Mouse (Mus musculus): ENCODE data around the gene Dgkd.

Dgkd gene

DNA sequence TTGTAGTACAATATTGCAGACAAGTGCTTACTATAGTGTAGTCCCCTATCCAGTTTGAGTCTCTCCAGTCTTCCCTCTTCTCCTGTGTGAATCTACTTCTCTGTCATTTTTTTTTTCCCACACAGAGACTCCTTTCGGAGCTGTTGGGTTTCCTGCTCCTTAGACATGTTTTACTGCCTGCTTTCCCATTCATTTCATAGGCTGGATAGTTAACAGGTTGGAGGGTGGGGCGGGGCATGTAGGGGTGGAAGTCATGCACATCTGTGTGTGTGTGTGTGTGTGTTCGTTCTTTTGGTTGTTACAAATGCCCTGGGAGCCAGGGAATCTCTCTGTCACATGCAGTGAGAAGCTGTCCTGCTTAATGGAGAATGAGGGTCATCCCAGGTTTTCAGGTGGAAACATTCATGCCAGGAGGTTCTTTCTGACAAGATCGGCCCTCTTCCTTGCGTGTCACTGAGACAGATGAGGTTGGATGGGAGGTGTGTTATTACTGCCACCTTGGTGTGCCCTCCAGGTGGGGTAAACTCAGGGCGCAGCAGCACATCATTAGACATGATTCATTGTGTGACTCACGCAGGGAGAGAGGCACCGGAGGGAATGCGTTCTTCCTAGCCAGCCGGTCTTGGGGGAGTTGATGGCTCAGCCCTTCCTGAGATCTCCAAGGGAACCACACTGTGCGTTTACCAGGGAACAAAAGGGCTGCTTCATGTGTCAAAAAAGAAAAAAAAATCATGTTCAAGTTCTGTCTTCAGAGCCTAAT, 4.7 kb upstream of the Dgkd start:
- no peak for DNase-seq (ENCODE audit: low read depth)

DNA sequence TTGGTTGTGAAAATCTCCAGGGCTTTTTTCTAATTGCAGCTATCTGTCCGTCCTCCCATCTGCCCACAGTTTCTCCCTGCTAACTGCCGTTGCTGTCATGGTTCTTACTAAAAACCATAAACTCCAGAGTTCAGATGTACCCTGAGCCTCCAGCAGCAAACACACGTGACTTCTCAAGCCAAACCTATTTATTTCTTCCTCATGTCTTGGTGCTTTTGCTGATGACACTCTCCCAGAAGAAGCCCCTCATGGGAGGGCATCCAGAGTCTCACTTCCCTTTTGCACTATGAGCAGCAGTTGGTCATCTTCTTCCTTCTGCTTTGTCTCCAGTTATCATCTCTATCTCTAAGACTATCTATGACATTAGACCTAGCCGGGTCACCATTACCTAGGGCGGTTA, 3.8 kb upstream of the Dgkd start:
- DNase-seq (ENCODE audit: low read depth) = no peak

GRCm38 (mm10) chr1:87851344-87851743, 1.7 kb upstream of the Dgkd start:
- no peak for DNase-seq (ENCODE audit: low read depth)

DNA sequence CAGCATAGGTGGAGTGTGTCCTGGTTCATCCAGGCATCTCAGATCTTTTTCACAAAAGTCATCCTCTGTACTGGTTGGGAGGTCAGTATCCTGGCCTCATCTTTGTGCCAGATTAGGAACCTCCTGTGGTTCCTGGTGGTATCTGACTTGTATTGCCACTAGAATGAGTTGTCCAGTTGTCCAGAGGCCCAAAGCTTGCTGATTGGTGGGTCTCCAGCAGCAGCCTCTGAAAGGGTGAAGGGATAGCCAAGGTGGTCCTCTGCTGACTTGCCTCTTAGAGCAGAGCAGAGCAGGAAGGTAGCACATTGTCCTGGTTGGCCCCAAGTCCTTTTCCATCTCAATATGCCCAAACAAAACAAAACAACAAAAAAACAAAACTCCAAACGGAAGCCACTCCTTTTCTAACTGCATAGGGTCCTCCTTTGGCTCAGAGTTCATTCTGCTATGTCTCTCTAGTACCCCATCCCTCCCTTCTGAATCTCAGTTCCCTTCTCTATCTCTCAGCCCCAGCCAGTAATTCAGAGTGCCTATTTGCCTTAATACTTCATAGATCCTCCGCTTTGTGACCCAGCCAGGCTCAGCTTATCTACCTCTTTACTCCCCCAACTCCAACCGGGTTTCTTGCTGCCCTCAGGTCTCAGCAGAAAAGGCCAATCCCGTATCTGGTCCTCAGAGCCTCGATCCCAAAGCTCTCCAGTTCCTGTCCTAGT, 851 bp upstream of the Dgkd start:
- no peak for DNase-seq (ENCODE audit: low read depth)

GRCm38 (mm10) chr1:87853601-87854361, 694 bp downstream of the Dgkd start:
- no peak for DNase-seq (ENCODE audit: low read depth)

DNA sequence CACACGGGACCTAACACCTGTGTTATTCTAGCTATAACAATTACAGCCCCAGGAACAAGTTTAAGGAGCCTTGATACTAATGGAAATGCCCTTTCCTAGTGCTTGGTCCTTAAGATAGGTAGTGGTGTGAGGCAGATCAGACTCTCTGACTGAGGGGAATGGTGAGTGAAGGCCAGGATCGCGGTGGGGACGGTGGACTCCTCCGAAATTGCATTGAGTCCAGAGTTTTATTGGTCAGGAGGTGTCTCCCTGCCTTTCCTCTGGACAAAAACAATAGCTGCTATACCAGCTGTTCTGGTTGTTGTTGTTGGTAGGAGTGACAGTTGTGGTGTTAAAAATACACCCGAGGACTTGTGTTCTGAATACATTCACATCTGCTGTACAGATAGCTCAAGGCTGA, 1.3 kb downstream of the Dgkd start:
- no peak for DNase-seq (ENCODE audit: low read depth)

DNA sequence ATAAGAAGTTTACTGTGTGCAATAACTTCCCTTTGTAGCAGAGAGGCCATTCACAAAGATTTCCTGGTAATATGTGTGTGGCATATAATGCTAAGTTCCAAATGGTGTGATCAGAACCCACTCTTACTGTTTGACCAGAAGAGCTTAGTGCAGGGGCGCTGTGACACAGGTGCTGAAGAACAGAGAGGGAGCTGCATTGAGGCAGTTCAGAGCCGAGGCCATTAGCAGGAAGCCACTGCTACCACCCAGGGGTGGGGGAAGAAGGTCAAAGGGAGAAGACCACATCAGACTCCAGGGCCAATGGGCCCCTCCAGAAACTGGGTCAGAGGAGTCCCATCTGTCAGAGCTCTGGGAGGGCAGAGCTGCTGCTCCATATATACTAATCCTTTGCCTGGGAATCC, 1.8 kb downstream of the Dgkd start:
- no peak for DNase-seq (ENCODE audit: low read depth)

- no peak for DNase-seq (ENCODE audit: low read depth)
Measured at GRCm38 (mm10) chr1:87855522-87855921, 2.4 kb downstream of the Dgkd start.

- DNase-seq (ENCODE audit: low read depth) = no peak
Measured at GRCm38 (mm10) chr1:87856823-87857222, 3.7 kb downstream of the Dgkd start.

DNA sequence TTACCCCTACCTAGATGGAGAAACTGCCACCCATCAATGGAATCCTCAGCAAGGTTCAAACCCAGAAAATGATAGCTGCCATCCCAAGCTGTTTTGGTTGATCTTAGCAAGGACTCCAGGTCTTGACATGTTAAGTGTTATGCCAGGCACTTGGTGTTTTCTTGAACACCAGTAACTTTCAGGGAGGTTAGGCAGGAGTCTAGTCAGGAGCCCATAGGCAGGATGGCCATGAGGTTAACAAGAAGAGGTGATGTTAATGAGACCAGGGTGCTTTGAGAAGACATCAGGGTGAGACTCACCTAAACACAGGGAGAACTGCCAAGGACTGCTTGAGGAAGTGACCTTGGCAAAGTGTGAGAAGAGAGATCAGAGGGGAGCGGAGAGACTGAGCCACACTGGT, 4.9 kb downstream of the Dgkd start:
- DNase-seq (ENCODE audit: low read depth) = no peak

DNA sequence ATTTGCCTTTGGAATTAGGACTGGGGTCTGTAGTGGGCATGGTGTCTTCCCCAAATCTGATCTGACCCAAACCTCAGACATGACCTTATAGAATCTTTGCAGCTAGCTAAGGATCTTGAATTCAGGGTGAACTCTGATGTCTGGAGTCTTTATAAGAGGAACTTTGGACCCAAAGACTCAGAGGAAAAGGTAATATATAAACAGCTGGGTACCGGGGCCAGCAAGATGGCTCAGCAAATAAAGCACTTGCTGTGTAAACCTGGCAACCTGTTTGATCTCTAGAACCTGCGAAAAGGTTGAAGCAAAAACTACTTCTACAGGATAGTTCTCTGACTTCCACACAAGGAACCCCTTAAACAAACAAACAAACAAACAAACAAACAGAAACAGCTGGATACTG, 5.4 kb downstream of the Dgkd start:
- no peak for DNase-seq (ENCODE audit: low read depth)

- DNase-seq (ENCODE audit: low read depth) = no peak
Measured at GRCm38 (mm10) chr1:87863602-87864001, 10.5 kb downstream of the Dgkd start.

GRCm38 (mm10) chr1:87864889-87865288, 11.8 kb downstream of the Dgkd start:
- no peak for DNase-seq (ENCODE audit: low read depth)

DNA sequence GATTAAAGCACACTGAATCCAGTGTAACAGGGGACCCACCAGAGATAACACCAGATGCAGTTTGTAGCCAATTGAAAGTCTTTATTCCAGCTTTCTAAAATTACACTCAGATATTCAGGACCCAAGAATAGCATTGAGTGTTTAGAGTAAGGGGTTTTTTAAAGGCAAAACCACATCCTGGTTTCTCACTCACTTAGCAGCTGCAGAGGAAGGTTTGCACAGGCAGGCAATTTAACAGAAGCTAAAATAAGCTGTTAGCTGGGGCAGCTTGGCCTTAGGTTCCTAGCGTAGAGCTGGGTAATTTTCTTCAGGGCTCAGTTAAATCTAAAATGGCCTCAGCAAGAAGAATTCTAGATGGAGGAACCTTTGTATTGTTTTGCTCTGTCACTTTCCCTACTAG, 13.6 kb downstream of the Dgkd start:
- DNase-seq (ENCODE audit: low read depth) = no peak

- DNase-seq (ENCODE audit: low read depth) = no peak
Measured at GRCm38 (mm10) chr1:87871546-87871945, 18.5 kb downstream of the Dgkd start.

DNA sequence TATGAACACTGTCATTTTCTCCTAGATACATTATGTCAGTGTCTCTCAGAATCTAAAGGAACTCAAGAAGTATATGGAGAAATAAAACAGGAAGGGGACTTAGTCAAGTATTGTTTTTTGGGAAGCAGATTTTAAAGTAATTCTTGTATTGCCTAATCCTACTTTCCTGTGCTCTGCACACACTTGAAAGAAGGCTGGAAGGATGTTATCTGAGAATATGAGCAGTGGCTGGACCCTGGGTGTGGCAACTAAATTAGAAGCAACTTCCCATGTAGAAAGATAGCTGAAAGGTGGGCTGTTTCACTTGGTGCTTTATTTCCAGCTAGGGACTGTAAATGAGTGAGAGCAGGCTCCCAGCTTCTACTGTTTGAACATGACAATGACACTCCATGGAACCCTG, 20.0 kb downstream of the Dgkd start:
- DNase-seq (ENCODE audit: low read depth) = no peak

DNA sequence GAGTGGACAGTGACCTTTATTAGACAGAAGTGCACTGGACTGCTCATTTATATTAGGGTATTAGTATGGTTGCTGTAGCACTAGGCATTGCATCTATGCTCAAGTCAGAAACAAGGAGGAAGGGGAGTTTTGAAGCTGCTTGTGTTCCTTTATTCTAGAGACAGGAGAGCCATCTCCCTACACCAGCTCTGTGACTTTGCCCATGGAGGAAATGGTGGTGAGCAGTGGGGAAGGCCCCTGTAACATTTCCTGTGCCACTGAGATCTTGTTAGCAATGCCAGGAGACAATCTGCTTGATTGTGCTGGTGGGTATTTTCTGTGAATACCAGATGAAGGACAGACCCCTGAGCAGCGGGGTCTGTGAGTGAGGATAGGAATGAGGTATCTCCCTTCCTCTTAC, 23.0 kb downstream of the Dgkd start:
- DNase-seq (ENCODE audit: low read depth) = no peak

- no peak for DNase-seq (ENCODE audit: low read depth)
Measured at GRCm38 (mm10) chr1:87877552-87878283, 24.6 kb downstream of the Dgkd start.

DNA sequence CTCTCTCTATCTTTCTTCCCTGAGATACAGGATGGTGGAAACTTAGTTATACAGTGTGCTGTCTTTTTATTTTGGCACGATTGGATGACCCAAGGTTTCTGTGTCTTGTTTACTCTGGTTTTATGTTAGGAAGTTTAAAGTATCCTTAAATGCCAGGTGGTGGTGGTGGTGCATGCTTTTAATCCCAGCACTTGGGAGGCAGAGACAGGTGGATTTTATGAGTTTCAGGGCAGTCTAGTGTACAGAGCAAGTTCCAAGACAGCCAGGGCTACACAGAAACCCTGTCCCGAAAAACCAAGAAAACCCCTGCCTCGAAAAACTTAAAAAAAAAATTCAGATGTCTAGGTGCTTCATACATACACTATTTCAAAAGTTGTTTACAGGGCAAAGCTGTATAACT, 25.9 kb downstream of the Dgkd start:
- DNase-seq (ENCODE audit: low read depth) = no peak

GRCm38 (mm10) chr1:87879494-87880325, 26.6 kb downstream of the Dgkd start:
- DNase-seq (ENCODE audit: low read depth) = no peak

DNA sequence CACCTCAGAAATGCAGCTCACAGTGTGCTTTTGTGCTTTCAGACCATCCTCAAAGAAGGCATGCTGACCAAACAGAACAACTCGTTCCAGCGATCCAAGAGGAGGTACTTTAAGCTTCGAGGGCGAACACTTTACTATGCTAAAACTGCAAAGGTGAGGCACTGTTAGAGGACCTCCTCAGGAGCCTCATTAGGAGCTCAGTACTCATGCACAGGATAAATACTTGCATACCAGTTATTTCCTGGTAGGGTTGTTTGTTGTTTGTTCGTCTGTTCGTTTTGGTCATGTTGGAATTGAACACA, 27.2 kb downstream of the Dgkd start:
- DNase-seq (ENCODE audit: low read depth) = no peak

DNA sequence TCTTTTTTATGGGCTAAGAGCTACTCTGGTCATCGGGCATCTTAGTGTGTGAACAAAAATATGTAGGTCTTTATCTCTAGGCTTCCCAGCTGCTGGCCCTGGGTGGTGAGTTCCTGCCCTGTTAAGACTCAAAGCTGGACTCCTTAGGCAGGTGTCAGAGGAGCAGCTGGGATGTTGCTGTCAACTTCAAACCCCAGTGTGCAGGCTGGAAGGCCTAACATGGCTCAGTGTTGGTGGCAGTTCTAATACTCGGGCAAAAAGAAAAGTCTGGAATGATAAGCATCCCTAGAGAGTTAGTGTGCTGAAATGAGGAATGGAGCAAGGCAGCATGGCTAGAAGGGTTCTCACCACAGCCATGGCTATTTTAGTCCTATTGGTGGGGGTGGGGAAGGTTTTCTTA, 27.8 kb downstream of the Dgkd start:
- DNase-seq (ENCODE audit: low read depth) = no peak
